Mouse (Mus musculus) heart, adult 9 months (tissue): ENCODE data around the gene Snd1.

Experiments used
- DNase-seq, 2 experiments: peaks; one replicate each; pipeline ENCODE4 v3.0.0; 2022; ENCODE audit warnings: low spot score in 2 of 2

Gene Snd1

GRCm38 (mm10) chr6:28836600-28836999 is 361.7 kb downstream of the Snd1 start:
- no peak for DNase-seq

GRCm38 (mm10) chr6:28841569-28841968 is 366.6 kb downstream of the Snd1 start:
- DNase-seq = no peak

- DNase-seq = no peak
Observed at GRCm38 (mm10) chr6:28842375-28843276, 367.7 kb downstream of the Snd1 start.

- DNase-seq = no peak
Observed at GRCm38 (mm10) chr6:28845610-28846009, 370.7 kb downstream of the Snd1 start.

GRCm38 (mm10) chr6:28847616-28848015 is 372.7 kb downstream of the Snd1 start:
- peak; percentile 21 to 24 for DNase-seq

- no peak for DNase-seq
Observed at GRCm38 (mm10) chr6:28848285-28848794, 373.4 kb downstream of the Snd1 start.

- no peak for DNase-seq
Observed at GRCm38 (mm10) chr6:28848891-28849290, 374.0 kb downstream of the Snd1 start.

GRCm38 (mm10) chr6:28849317-28849716 is 374.4 kb downstream of the Snd1 start:
- DNase-seq = no peak

GRCm38 (mm10) chr6:28850326-28850900 is 375.5 kb downstream of the Snd1 start:
- DNase-seq = no peak

- no peak for DNase-seq
Observed at GRCm38 (mm10) chr6:28852342-28852741, 377.4 kb downstream of the Snd1 start.

GRCm38 (mm10) chr6:28853164-28853563 is 378.2 kb downstream of the Snd1 start:
- DNase-seq = no peak

- DNase-seq = no peak
Observed at GRCm38 (mm10) chr6:28853654-28854053, 378.7 kb downstream of the Snd1 start.

GRCm38 (mm10) chr6:28854598-28854997 is 379.7 kb downstream of the Snd1 start:
- DNase-seq = no peak

GRCm38 (mm10) chr6:28855442-28855841 is 380.5 kb downstream of the Snd1 start:
- DNase-seq = peak in 1 of 2 experiments; percentile 34

- DNase-seq = no peak
Observed at GRCm38 (mm10) chr6:28856789-28857188, 381.9 kb downstream of the Snd1 start.

- DNase-seq = no peak
Observed at GRCm38 (mm10) chr6:28857198-28858180, 382.6 kb downstream of the Snd1 start.

GRCm38 (mm10) chr6:28859094-28859493 is 384.2 kb downstream of the Snd1 start:
- DNase-seq = no peak

- no peak for DNase-seq
Observed at GRCm38 (mm10) chr6:28860450-28860849, 385.5 kb downstream of the Snd1 start.

- DNase-seq = no peak
Observed at GRCm38 (mm10) chr6:28860922-28861321, 386.0 kb downstream of the Snd1 start.

- DNase-seq = no peak
Observed at GRCm38 (mm10) chr6:28862304-28862703, 387.4 kb downstream of the Snd1 start.

- peak in 1 of 2 experiments; percentile 23 for DNase-seq
Observed at GRCm38 (mm10) chr6:28864684-28865083, 389.7 kb downstream of the Snd1 start.

- no peak for DNase-seq
Observed at GRCm38 (mm10) chr6:28865112-28865511, 390.2 kb downstream of the Snd1 start.
